Mouse (Mus musculus) left cerebral cortex, postnatal 14 days (tissue): ENCODE measurements around the gene Nudt22. TPM values are rescaled to one million over a fixed set of nuclear protein-coding genes. Genes with fewer than 3 reads are reported as not detected.

Experiments used
- DNase-seq, 2 experiments: peaks; one replicate each; pipeline ENCODE4 v3.0.0; 2021 to 2022; ENCODE audit warnings: low spot score in 2 of 2, mixed read lengths in 1 of 2
- intact Hi-C: fragments of 180-260 bp; cut with DNase I; formaldehyde crosslinking; loops from one replicate; pipeline ENCODE4 v1.15.1; 2025
- total RNA-seq, 2 experiments: library from RNA; stranded (reverse); gene quantifications; 2 replicates each; pipeline ENCODE4 v1.2.3; 2021

Nudt22 gene
- total RNA-seq, 2 experiments from 2014 or later = 8.7 to 10.1 TPM

DNA sequence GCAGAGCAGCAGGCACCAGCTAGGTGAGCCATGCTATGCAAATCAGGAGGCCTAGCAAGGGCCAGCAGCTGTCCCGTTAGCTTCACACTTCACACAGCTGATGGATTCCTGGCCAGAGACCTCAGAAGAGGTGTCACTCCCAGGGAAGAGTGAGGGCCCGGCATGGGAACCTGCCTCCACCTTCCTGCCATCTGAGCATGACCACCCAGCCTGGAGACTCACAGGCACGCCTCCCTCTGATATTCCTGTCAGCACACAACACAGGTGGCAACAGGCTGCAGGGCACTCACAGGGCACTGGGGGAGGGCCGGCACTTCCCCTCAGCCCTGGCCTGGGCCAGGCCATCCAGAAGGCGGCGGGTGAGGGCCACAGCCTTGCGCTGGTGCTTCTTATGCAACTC, 40.5 kb downstream of the Nudt22 start:
- DNase-seq = no peak
- intact Hi-C loops = no loop called here

DNA sequence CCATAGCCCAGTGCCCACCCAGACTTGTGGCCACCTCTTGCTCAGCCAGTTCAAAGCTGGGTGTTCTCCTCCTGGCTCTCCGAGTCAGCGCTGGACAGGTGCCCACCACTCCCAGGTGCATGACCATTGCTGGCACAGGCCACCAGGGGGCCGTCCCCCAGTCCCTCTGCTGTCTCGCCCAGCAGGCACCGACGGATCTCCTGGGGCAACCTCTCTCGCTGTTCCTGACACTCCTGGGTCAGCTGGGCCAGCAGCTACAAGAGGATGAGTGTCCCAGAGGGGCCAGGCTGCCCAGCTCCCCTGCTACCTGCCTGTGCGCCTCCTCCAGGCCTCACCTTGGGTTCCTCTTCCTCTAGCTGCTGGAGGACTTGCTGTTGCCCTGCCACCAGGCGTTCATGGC, 41.9 kb downstream of the Nudt22 start:
- DNase-seq = no peak
- intact Hi-C loops = no loop called here

DNA sequence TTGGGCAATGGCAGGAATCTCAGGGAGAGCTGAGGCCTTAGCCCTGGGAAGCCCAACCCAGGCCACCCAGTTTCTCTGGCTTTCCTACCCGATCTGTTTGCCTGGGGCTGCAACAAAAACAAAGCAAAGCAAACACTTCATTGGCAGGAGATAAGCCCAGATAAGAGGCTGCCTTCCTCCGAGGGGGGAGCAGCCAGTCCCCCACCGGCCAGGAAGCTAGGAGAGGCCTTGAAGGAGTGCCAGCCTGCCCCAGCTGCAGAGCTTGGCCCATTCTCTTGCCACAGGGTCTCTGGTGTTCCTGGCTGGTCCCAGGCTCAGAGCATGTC, 43.2 kb downstream of the Nudt22 start:
- intact Hi-C loops = no loop called here

DNA sequence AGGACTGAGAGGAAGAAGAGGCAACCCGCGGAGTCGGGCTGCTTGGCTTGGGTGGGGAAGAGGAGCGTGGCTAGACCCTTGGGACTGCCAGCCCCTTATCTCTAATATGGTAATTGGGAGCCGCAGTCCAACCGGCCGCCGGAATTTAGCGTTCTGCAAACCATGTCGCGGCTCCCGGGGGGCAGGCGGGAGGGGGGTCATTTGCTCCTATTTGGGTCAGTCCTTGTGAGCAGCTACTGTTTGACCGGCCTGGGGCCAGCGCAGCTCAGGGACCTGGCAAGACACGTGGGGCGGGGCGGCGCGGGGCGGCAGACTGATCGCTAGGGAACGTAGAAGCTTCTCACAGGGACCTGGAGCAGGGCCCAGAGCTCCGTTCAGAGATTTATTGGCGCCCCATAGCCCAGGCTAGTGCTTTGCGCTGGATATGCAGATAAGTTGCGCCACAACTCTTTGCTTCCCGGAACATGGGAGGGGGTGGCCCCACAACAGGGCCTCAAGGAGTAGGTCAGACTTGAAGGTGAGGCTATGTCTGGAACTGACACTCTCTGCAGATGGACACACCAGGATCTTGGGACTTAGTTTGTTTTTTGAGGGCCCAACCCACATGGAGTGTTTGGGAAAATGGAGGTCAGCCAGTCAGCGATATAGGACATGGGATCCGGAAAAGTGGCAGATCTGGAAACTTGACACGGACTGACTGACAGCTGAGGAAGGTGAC, 43.8 kb downstream of the Nudt22 start:
- intact Hi-C loops = no loop called here
- peak; percentile 69 to 71 for DNase-seq

More for the DNA sequence above, 43.2 kb downstream of the Nudt22 start:
- no peak for DNase-seq

DNA sequence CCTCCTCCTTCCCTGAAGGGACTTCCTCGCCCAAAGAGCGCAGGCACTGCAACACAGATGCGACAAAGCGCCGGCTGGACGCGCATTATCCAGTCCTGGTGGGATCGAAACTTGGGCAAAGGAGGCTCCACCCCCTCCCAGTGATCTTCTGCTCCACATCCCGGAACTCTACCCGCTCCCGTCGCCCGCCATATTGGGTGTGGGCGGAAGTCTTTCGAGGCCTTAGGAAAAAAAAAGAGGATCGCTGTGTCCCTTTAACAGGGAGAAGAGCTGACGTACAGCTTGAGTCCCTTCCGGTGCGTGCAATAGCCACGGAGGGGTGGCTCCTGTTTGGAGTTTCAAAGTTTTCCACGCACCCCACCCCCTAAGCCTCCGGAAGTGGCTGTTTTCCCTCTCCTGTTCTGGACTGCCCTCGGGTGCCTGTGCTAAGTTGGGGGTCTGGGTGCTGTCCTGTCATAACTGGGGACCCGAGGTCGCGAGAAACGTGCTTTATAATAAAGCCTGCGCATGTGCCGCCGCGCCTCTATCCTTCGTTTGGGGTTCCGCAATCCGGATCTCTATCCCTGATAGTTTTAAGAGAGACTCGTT, 44.4 kb downstream of the Nudt22 start:
- intact Hi-C loops = no loop called here
- peak; percentile 90 to 91 for DNase-seq

DNA sequence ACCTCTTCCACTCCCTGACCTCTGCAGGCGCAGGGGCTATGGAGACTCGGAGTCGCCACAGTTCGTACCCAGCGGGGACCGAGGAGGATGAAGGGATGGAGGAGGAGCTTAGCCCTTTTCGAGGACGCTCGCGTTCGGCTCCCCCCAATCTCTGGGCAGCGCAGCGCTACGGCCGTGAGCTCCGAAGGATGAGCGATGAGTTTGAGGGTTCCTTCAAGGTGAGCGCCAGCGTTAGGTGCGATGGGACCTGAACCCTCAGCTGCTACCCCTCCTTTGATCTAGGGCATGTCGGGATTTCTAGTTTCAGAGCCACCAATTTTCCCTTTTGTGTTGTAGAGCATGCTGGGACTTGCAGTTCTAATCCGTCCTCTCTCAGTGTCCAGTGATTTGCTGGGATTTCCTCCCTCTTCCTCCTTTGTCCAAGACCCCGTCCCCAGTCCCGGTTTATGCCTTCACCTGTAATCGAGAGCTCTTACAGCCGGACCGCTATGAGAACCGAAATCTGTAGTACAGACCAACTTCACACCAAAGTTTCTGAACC, 45.2 kb downstream of the Nudt22 start:
- intact Hi-C loops = no loop called here
- peak in 1 of 2 experiments; percentile 50 for DNase-seq

DNA sequence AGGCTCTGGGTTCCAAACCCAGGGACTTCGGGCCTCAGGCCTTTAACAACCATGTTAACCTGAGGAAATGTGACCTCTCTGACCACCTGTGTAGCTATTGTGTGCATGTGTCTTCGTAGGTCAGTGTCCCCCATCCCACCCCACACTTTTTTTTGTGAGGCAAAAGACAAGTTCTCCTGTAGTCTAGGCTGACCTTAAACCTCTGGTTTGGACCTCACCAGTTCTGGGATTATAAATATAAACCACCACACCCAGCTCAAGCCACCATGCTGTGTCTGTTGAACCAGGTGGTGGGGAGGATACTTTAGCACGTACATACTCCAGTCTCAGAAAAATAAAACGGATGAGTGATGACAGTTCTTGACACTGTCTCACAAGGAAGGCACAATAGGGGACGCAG, 46.0 kb downstream of the Nudt22 start:
- intact Hi-C loops = no loop called here
- DNase-seq = no peak

DNA sequence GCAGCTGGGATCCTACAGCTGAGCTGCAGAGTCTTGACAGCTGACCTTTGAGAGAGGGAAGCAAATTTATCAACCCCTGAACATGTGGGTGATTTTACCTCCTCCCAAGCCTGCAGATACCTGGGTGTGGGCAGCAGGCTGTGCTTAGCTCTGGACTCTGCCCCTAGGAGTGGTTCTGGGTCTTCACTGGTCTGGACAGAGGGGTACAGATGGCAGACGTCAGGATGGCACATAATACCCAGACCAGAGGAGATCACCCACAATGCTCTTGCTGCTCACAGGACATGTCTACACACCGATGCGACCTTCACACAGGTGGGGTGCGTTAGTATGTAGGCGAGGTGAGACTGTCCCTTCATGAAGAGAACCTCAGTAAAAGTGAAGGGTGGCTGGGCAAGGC, 46.4 kb downstream of the Nudt22 start:
- no peak for DNase-seq
- intact Hi-C loops = no loop called here

DNA sequence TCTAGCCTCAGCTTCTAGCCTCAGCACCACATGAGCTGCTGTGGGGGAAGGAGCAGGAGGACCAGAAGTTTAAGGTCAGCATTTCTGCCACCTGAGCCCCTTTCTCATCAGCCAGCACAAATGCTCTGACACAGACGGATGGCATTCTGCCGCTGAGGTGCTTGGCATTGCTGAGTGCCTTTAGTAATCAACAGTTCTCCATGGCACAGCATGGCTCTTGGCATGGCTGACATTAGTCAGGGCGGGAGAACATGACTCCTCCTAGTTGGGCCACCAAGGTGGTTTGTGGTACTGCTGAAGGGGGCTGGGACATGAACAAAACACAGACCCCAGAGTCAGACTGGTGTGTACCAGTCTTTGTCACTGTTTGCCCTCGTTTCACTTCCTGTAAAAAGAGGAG, 47.7 kb downstream of the Nudt22 start:
- intact Hi-C loops = no loop called here

DNA sequence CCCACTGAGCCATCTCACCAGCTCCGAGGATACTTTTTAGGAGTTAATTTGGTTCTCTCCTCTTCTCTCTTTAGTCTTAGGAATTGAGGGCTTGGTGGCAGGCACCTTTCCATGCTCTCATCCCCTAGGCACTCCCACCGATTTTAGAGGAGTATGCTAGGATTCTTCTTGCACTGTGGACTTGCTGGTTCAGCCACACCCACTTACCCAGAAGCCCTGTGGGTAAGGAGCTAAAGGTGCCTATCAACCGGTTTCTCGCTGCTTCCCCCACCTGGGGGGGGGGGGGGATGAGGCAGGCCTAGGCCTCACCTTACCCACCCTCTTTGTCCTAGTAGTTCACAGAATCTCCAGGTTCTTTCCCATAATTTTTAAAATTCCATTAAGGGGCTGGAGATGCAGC, 48.2 kb downstream of the Nudt22 start:
- intact Hi-C loops = no loop called here
- no peak for DNase-seq

More for the DNA sequence above, 47.7 kb downstream of the Nudt22 start:
- no peak for DNase-seq

DNA sequence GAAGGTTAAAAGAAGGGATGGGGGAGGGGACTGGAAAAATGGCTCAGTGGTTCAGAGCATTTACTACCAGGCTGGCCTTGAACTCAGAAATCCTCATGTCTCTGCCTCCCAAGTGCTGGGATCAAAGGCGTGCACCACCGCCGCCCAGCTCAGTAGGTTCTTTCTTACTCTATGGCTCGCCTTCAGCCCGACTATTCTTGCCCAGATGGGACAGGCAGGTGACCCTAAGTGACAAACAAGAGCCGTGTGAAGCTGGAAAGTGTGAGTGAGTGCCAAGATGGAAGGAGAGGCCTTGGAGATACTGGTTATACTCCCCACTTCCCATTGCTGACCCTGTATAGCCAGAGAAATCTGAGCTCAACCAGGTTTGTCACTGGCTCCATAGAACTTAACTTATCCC, 52.2 kb downstream of the Nudt22 start:
- intact Hi-C loops = loop anchor here (5.0 kb wide), 1 partner anchor 34 kb away; the partner anchor contains the start of gene Plcb3

More for the DNA sequence above, 52.2 kb downstream of the Nudt22 start:
- DNase-seq = no peak

Other genes starting within 250 kb of the Nudt22 start
- gene Rps6ka4, start 155.5 kb downstream of the Nudt22 start, total RNA-seq = 10 to 100 TPM; 30.4 to 32.8 TPM
- 1 to 10 TPM; 2.6 to 3.4 TPM for gene Ccdc88b, start 137.9 kb downstream of the Nudt22 start, total RNA-seq
- 10 to 100 TPM; 34.4 to 36.5 TPM for gene Trmt112, start 86.4 kb downstream of the Nudt22 start, total RNA-seq
- gene Prdx5, start 86.0 kb downstream of the Nudt22 start, total RNA-seq = 100 to 1,000 TPM; 354 to 355 TPM
- 10 to 100 TPM; 56.0 to 60.9 TPM for gene Esrra, start 74.3 kb downstream of the Nudt22 start, total RNA-seq
- gene Catsperz, start 70.7 kb downstream of the Nudt22 start, total RNA-seq = 10 to 100 TPM; 23.0 to 28.8 TPM
- gene Kcnk4, start 61.6 kb downstream of the Nudt22 start, total RNA-seq = 10 to 100 TPM; 44.9 to 50.4 TPM
- 10 to 100 TPM; 35.2 to 36.0 TPM for gene Bad, start 54.3 kb downstream of the Nudt22 start, total RNA-seq
- gene Gpr137, start 53.6 kb downstream of the Nudt22 start, total RNA-seq = 10 to 100 TPM; 91.5 to 92.3 TPM
- gene Ppp1r14b, start 21.1 kb downstream of the Nudt22 start, total RNA-seq = 10 to 100 TPM; 55.4 to 71.5 TPM
- gene Plcb3, start 19.6 kb downstream of the Nudt22 start, total RNA-seq = 10 to 100 TPM; 13.4 to 13.6 TPM
- gene Fkbp2, start 15.6 kb downstream of the Nudt22 start, total RNA-seq = 10 to 100 TPM; 69.4 to 78.8 TPM
- 10 to 100 TPM; 64.3 to 75.4 TPM for gene Vegfb, start 8.5 kb downstream of the Nudt22 start, total RNA-seq
- 10 to 100 TPM; 21.1 to 21.2 TPM for gene Dnajc4, start 3.5 kb downstream of the Nudt22 start, total RNA-seq
- 10 to 100 TPM; 19.1 to 20.7 TPM for gene Trpt1, start within 50 bp of the Nudt22 start, total RNA-seq
- gene Fermt3, start 23.4 kb upstream of the Nudt22 start, total RNA-seq = 1 to 10 TPM; 4.5 to 4.6 TPM
- gene Stip1, start 43.9 kb upstream of the Nudt22 start, total RNA-seq = 100 to 1,000 TPM; 155 to 165 TPM
- 10 to 100 TPM in 1 of 2 experiments, 1 to 10 TPM in 1; 8.4 to 11.3 TPM for gene Macrod1, start 60.7 kb upstream of the Nudt22 start, total RNA-seq
- 10 to 100 TPM; 33.0 to 35.2 TPM for gene Flrt1, start 109.6 kb upstream of the Nudt22 start, total RNA-seq
- gene Otub1, start 210.2 kb upstream of the Nudt22 start, total RNA-seq = 100 to 1,000 TPM; 268 to 271 TPM
- gene Cox8a, start 221.5 kb upstream of the Nudt22 start, total RNA-seq = 1,000 to 10,000 TPM; 1,118 to 1,183 TPM
- 10 to 100 TPM; 34.4 to 35.7 TPM for gene Naa40, start 245.1 kb upstream of the Nudt22 start, total RNA-seq